Mouse (Mus musculus) kidney, adult 2 months (tissue): Measurements from ENCODE around the gene Cacna1a. TPM values are rescaled to one million over a fixed set of nuclear protein-coding genes. Genes with fewer than 3 reads are reported as not detected.

ENCODE experiments used
- DNase-seq: peaks from one replicate; pipeline ENCODE4 v3.0.0; 2021
- H3K27ac ChIP-seq: fragments of 200-500 bp; 2 replicates; pipeline ENCODE4 v1.5.1; 2012; ENCODE audit warnings: low read depth, low read length, control low read depth, inconsistent platforms; ENCODE audit not compliant: insufficient read depth
- H3K27me3 ChIP-seq: fragments of 200-500 bp; replicated peaks from 2 replicates; pipeline ENCODE4 v1.6.1; 2012; ENCODE audit warnings: mild to moderate bottlenecking, moderate library complexity, low read length, inconsistent platforms; ENCODE audit not compliant: control insufficient read depth, insufficient read depth
- H3K36me3 ChIP-seq: fragments of 200-500 bp; 2 replicates; pipeline ENCODE4 v1.6.1; 2012; ENCODE audit warnings: mild to moderate bottlenecking, moderate library complexity, low read length, inconsistent platforms; ENCODE audit not compliant: control insufficient read depth, insufficient read depth
- H3K4me1 ChIP-seq: fragments of 200-500 bp; 2 replicates; pipeline ENCODE4 v1.6.1; 2011; ENCODE audit warnings: low read length; ENCODE audit not compliant: control insufficient read depth, insufficient read depth
- H3K4me3 ChIP-seq: fragments of 200-500 bp; 2 replicates; pipeline ENCODE4 v1.5.1; 2011; ENCODE audit warnings: mild to moderate bottlenecking, low read depth, low read length, control low read depth; ENCODE audit not compliant: insufficient read depth
- CTCF ChIP-seq: fragments of 200-500 bp; conservative IDR thresholded peaks from 2 replicates; pipeline ENCODE4 v1.5.1; 2011; ENCODE audit warnings: low read depth, mild to moderate bottlenecking, control low read depth, low read length, moderate library complexity, mixed read lengths; ENCODE audit not compliant: insufficient read depth, insufficient read length
- POLR2A ChIP-seq: fragments of 200-500 bp; IDR thresholded peaks from one replicate; pipeline ENCODE4 v1.6.1; 2011; ENCODE audit warnings: low read depth, low read length, control low read depth
- WGBS: fragments of 180-500 bp; shearing (Covaris S2); methylation state at CpG from one replicate; pipeline ENCODE4 v1.1.7; 2018; 5-methylcytosine and 5-hydroxymethylcytosine counted together
- polyA plus RNA-seq: library from polyadenylated mRNA; depleted of rRNA; stranded (reverse); fragments of >200 nt; gene quantifications from 2 replicates; pipeline ENCODE4 v1.2.3, GENCODE M21; 2012

The Cacna1a gene
- polyA plus RNA-seq, 1 experiment, result 6.8 TPM

DNA sequence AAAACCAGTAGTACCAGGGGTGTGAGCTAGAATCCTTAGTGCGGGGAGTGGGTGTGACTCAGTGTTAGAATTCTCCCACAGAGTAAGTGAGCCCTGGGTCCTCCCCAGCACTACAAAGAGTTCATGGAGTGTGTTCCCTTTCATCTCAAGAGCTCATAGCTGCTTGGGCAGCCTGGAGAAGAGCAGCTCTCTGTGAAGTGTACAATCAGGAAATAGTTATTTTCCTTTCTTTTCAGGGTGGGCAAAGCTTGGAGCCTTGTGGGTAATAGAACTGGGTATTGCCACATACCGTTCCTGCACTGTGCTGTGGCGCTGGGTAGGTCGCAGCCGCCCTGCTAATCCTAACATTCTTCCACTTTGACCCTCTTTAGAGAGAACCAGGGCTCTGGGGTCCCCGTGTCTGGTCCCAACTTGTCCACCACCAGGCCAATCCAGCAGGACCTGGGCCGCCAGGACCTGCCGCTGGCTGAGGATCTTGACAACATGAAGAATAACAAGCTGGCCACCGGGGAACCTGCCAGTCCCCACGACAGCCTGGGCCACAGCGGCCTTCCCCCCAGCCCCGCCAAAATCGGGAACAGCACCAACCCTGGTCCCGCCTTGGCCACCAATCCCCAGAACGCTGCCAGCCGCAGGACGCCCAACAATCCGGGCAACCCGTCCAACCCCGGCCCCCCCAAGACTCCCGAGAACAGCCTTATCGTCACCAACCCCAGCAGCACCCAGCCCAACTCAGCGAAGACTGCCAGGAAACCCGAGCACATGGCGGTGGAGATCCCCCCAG is 177.5 kb downstream of the Cacna1a start:
- TF ChIP-seq CTCF, result no peak
- no peak for TF ChIP-seq POLR2A
- Histone ChIP-seq H3K4me3 (no peak overlapping the region), H3K36me3 (no peaks in the 10 kb centered on the region), H3K4me1 (no peaks in the 10 kb centered on the region), H3K27me3 (no peaks in the 10 kb centered on the region), H3K27ac (no peak overlapping the region)
- 80% methylated on average over 25 of the region's 25 CpGs for WGBS
- DNase-seq, result no peak

GRCm38 (mm10) chr8:84566816-84567413 is 178.7 kb downstream of the Cacna1a start:
- Histone ChIP-seq H3K27ac (no peak overlapping the region), H3K4me1 (no peaks in the 10 kb centered on the region), H3K36me3 (no peaks in the 10 kb centered on the region), H3K27me3 (no peaks in the 10 kb centered on the region), H3K4me3 (no peak overlapping the region)
- DNase-seq, result no peak
- TF ChIP-seq POLR2A (no peak), CTCF (no peak)
- 73% methylated on average over 12 of the region's 12 CpGs for WGBS

DNA sequence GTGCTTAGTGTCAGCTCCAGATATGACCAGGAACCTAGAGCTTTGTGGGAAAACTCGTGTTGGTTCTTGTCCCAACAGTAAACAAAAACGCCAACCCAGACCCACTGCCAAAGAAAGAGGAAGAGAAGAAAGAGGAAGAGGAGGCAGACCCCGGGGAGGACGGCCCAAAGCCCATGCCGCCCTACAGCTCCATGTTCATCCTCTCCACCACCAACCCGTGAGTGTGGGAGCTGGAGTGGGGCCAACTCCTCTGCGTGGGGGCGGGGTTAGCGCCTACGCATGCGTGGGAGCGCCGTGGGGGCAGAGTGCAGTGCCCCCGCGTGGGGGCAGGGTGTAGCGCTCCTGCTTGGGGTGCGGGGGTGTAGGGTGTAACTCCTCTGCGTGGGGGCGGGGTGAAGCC is 179.3 kb downstream of the Cacna1a start:
- TF ChIP-seq CTCF (no peak), POLR2A (no peak)
- no peaks in the 10 kb centered on the region for H3K4me1 ChIP-seq
- H3K4me3 ChIP-seq, result no peak overlapping the region
- no peak for DNase-seq
- no peaks in the 10 kb centered on the region for H3K27me3 ChIP-seq
- H3K36me3 ChIP-seq, result no peaks in the 10 kb centered on the region
- WGBS, result 44% methylated on average over 19 of the region's 19 CpGs
- no peak overlapping the region for H3K27ac ChIP-seq

DNA sequence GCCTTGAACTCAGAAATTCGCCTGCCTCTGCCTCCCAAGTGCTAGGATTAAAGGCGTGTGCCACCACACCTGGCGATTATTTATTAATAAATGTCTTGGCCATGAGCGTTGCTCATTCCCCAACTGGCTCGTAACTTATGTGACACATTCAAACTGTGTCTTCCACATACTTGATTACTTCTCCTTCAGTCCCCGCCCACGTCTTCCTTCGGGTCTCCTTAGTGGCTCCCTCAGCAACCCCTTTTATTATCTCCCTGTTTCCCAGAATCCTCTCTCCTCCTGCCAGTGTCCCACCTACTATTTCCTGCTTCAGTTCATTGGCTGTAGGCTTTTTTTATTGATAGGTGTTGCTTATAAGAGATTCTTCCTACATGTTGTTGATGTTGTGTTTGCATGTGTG is 180.5 kb downstream of the Cacna1a start:
- DNase-seq, result no peak
- no peaks in the 10 kb centered on the region for H3K4me1 ChIP-seq

GRCm38 (mm10) chr8:84569921-84570673 is 181.9 kb downstream of the Cacna1a start:
- no peak for DNase-seq
- Histone ChIP-seq H3K27ac (no peak overlapping the region), H3K27me3 (no peaks in the 10 kb centered on the region), H3K4me1 (no peaks in the 10 kb centered on the region), H3K4me3 (no peak overlapping the region), H3K36me3 (no peaks in the 10 kb centered on the region)
- WGBS, result 50% methylated on average over 25 of the region's 25 CpGs
- TF ChIP-seq CTCF, result no peak
- no peak for TF ChIP-seq POLR2A

More for the DNA sequence above, 180.5 kb downstream of the Cacna1a start:
- WGBS, result 75% methylated on average over 8 of the region's 8 CpGs
- TF ChIP-seq POLR2A, result no peak
- no peak for TF ChIP-seq CTCF
- Histone ChIP-seq H3K4me3 (no peak overlapping the region), H3K36me3 (no peaks in the 10 kb centered on the region), H3K27ac (no peak overlapping the region), H3K27me3 (no peaks in the 10 kb centered on the region)

DNA sequence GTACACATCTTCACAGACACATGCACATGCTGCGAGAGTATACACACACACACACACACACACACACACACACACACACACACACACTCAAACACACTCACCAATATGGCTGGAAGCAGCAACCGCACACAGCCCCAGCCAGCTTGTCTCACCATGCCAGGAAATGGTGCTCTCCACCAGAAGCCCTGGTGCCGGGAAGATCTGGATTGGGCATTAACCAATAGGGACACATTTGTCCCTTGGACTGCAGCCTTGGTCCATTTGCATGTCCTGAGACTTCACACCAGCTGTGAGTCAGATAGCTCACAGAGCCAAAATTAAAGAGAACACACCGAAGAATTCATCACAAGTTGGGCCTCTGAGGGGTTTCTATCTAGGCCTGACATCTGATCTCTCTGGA is 189.2 kb downstream of the Cacna1a start:
- no peak overlapping the region for H3K4me3 ChIP-seq
- H3K4me1 ChIP-seq, result no peaks in the 10 kb centered on the region
- H3K36me3 ChIP-seq, result no peaks in the 10 kb centered on the region
- no peak for DNase-seq
- TF ChIP-seq CTCF (no peak), POLR2A (no peak)
- no peak overlapping the region for H3K27ac ChIP-seq
- no peaks in the 10 kb centered on the region for H3K27me3 ChIP-seq
- 80% methylated on average over 4 of the region's 4 CpGs for WGBS

DNA sequence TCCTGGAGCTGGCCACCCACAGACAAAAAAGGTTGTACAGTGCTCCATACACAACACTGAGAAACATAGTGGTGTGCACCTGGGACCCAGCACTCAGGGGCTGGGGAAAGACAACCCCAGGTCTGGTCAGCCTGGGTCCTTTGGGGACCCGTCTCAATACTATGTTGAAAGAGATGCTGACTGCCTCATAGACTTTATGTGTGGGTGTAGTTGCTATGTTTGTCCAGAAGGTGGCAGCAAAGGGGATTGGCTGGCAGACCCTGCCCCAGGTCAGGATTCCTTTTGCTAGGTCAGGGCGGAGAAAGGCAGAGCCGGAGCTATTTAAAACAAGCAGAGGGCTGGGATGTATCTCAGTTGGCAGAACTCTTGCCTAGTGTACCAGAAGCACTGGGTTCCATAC is 191.4 kb downstream of the Cacna1a start:
- Histone ChIP-seq H3K4me3 (no peak overlapping the region), H3K27ac (no peak overlapping the region), H3K27me3 (no peaks in the 10 kb centered on the region), H3K4me1 (no peaks in the 10 kb centered on the region), H3K36me3 (no peaks in the 10 kb centered on the region)
- peak; percentile 57 for TF ChIP-seq CTCF
- TF ChIP-seq POLR2A, result no peak
- WGBS, result 14% methylated on average over 3 of the region's 3 CpGs
- no peak for DNase-seq
